Mouse (Mus musculus) ES-E14 (cell line): ENCODE measurements around the gene Kcnj1. TPM values are rescaled to one million over a fixed set of nuclear protein-coding genes. Genes with fewer than 3 reads are reported as not detected.

Experiments
- DNase-seq: peaks from one replicate; pipeline ENCODE4 v3.0.0-alpha.2; 2013; ENCODE audit warnings: low read depth, low spot score
- H3K27ac ChIP-seq: 2 replicates; pipeline ENCODE4 v1.5.1; 2012; ENCODE audit warnings: low read depth, mild to moderate bottlenecking, low read length, moderate library complexity, mixed read lengths; ENCODE audit not compliant: poor library complexity, insufficient read depth, severe bottlenecking
- H3K36me3 ChIP-seq: 2 replicates; pipeline ENCODE4 v1.6.1; 2012; ENCODE audit warnings: mild to moderate bottlenecking, low read length, moderate library complexity, mixed read lengths; ENCODE audit not compliant: control insufficient read depth, poor library complexity, insufficient read depth, severe bottlenecking
- H3K4me1 ChIP-seq, 2 experiments: fragments of 150-350 bp in 1 of 2; sonication (generic) in 1 of 2; 2 replicates each; pipeline ENCODE4 v1.6.1; 2012; ENCODE audit warnings: low read length in 2 of 2, mild to moderate bottlenecking in 1 of 2, mixed read lengths in 1 of 2; ENCODE audit not compliant: control insufficient read depth in 2 of 2, insufficient read depth in 2 of 2, poor library complexity in 1 of 2
- H3K4me3 ChIP-seq, 2 experiments: fragments of 150-350 bp in 1 of 2; sonication (generic) in 1 of 2; 2 replicates each; pipeline ENCODE4 v1.5.1; 2012; ENCODE audit warnings: low read length in 2 of 2, low read depth in 1 of 2, mild to moderate bottlenecking in 1 of 2, mixed read lengths in 1 of 2; ENCODE audit not compliant: insufficient read depth in 1 of 2, poor library complexity in 1 of 2, severe bottlenecking in 1 of 2
- H3K9ac ChIP-seq: 2 replicates; pipeline ENCODE4 v1.6.1; 2012; ENCODE audit warnings: low read depth, mild to moderate bottlenecking, low read length, mixed read lengths; ENCODE audit not compliant: poor library complexity, insufficient read depth, severe bottlenecking
- H3K9me3 ChIP-seq: fragments of 150-350 bp; sonication (generic); 2 replicates; pipeline ENCODE4 v1.6.1; 2012; ENCODE audit warnings: low read depth, mild to moderate bottlenecking, low read length; ENCODE audit not compliant: control insufficient read depth, insufficient read depth
- CHD2 ChIP-seq: IDR thresholded peaks from 2 replicates; pipeline ENCODE4 v1.6.1; 2014; ENCODE audit warnings: mild to moderate bottlenecking, low read depth, low read length, inconsistent platforms
- HCFC1 ChIP-seq: IDR thresholded peaks from 2 replicates; pipeline ENCODE4 v1.6.1; 2012; ENCODE audit warnings: low read length, inconsistent platforms, borderline replicate concordance; ENCODE audit not compliant: insufficient read depth
- MAFK ChIP-seq: IDR thresholded peaks from 2 replicates; pipeline ENCODE4 v1.6.1; 2014; ENCODE audit warnings: mild to moderate bottlenecking, low read depth, low read length, inconsistent platforms; ENCODE audit not compliant: insufficient read depth
- ZC3H11A ChIP-seq: IDR thresholded peaks from 2 replicates; pipeline ENCODE4 v1.6.1; 2012; ENCODE audit warnings: low read depth, mild to moderate bottlenecking, inconsistent platforms, low read length, borderline replicate concordance
- ZNF384 ChIP-seq: IDR thresholded peaks from 2 replicates; pipeline ENCODE4 v1.6.1; 2012; ENCODE audit warnings: low read depth, low read length, inconsistent platforms
- in situ Hi-C, 2 experiments: fragments of 600-800 bp; cut with MboI; formaldehyde crosslinking; loops; one replicate each; pipeline ENCODE4 v1.15.1; 2025; ENCODE audit warnings: low sequenced_read_pairs in 2 of 2, inconsistent platforms in 1 of 2; ENCODE audit not compliant: unreplicated experiment in 2 of 2
- total RNA-seq: library from RNA; depleted of rRNA; stranded (reverse); fragments of 300-350 nt; gene quantifications from 2 replicates; pipeline ENCODE4 v1.2.3, GENCODE M21; 2012

Kcnj1 gene
- total RNA-seq, 1 experiment, result not detected

GRCm38 (mm10) chr9:32384906-32385305 lies 12.6 kb downstream of the Kcnj1 start:
- TF ChIP-seq CHD2 (no peak), MAFK (no peak), ZC3H11A (no peak), HCFC1 (no peak), ZNF384 (no peak)
- in situ Hi-C loops, result no loop called here

GRCm38 (mm10) chr9:32388120-32388519 lies 15.8 kb downstream of the Kcnj1 start:
- DNase-seq, result peak; percentile 56
- no peak overlapping the region for H3K9ac ChIP-seq
- in situ Hi-C loops, result no loop called here
- H3K36me3 ChIP-seq, result no peaks in the 10 kb centered on the region
- no peak overlapping the region for H3K27ac ChIP-seq
- H3K9me3 ChIP-seq, result no peaks in the 10 kb centered on the region
- TF ChIP-seq HCFC1, result no peak
- TF ChIP-seq CHD2, result no peak
- no peak for TF ChIP-seq MAFK
- TF ChIP-seq ZC3H11A, result no peak
- no peak for TF ChIP-seq ZNF384
- no peaks in the 10 kb centered on the region for H3K4me1 ChIP-seq
- H3K4me3 ChIP-seq, result no peak overlapping the region

More at GRCm38 (mm10) chr9:32384906-32385305, 12.6 kb downstream of the Kcnj1 start:
- no peaks in the 10 kb centered on the region for H3K9me3 ChIP-seq
- H3K4me3 ChIP-seq, result no peak overlapping the region
- no peaks in the 10 kb centered on the region for H3K36me3 ChIP-seq
- no peaks in the 10 kb centered on the region for H3K4me1 ChIP-seq
- H3K9ac ChIP-seq, result no peak overlapping the region
- H3K27ac ChIP-seq, result no peak overlapping the region
- no peak for DNase-seq

GRCm38 (mm10) chr9:32391092-32391491 lies 18.8 kb downstream of the Kcnj1 start:
- H3K27ac ChIP-seq, result no peak overlapping the region
- H3K9ac ChIP-seq, result no peak overlapping the region
- DNase-seq, result no peak
- no peak overlapping the region for H3K4me3 ChIP-seq
- no peaks in the 10 kb centered on the region for H3K36me3 ChIP-seq
- TF ChIP-seq ZNF384 (no peak), ZC3H11A (no peak), HCFC1 (no peak), MAFK (no peak), CHD2 (no peak)
- H3K9me3 ChIP-seq, result no peaks in the 10 kb centered on the region
- H3K4me1 ChIP-seq, result no peaks in the 10 kb centered on the region
- in situ Hi-C loops, result no loop called here

- H3K4me3 ChIP-seq, result no peak overlapping the region
- no peak overlapping the region for H3K27ac ChIP-seq
- in situ Hi-C loops, result no loop called here
- H3K9me3 ChIP-seq, result no peaks in the 10 kb centered on the region
- no peak for TF ChIP-seq MAFK
- H3K36me3 ChIP-seq, result no peaks in the 10 kb centered on the region
- no peak overlapping the region for H3K9ac ChIP-seq
- DNase-seq, result no peak
- no peaks in the 10 kb centered on the region for H3K4me1 ChIP-seq
Measured at GRCm38 (mm10) chr9:32391701-32392100, 19.4 kb downstream of the Kcnj1 start.

GRCm38 (mm10) chr9:32392716-32393115 lies 20.4 kb downstream of the Kcnj1 start:
- Histone ChIP-seq H3K27ac (no peak overlapping the region), H3K9ac (no peak overlapping the region), H3K4me1 (no peaks in the 10 kb centered on the region), H3K4me3 (no peak overlapping the region), H3K9me3 (no peaks in the 10 kb centered on the region), H3K36me3 (no peaks in the 10 kb centered on the region)
- in situ Hi-C loops, result no loop called here
- no peak for DNase-seq
- no peak for TF ChIP-seq MAFK
- TF ChIP-seq HCFC1, result no peak
- no peak for TF ChIP-seq ZNF384
- TF ChIP-seq CHD2, result no peak
